Mouse (Mus musculus) frontal cortex, postnatal 25 days (tissue): Measurements from ENCODE around the gene Gm20696.

Source experiments
- DNase-seq, 2 experiments: peaks; one replicate each; pipeline ENCODE4 v3.0.0; 2022; ENCODE audit warnings: low spot score in 2 of 2

Gm20696 gene

GRCm38 (mm10) chr6:99439214-99439877, 227.3 kb downstream of the Gm20696 start:
- no peak for DNase-seq

GRCm38 (mm10) chr6:99436371-99436770, 230.2 kb downstream of the Gm20696 start:
- no peak for DNase-seq

DNA sequence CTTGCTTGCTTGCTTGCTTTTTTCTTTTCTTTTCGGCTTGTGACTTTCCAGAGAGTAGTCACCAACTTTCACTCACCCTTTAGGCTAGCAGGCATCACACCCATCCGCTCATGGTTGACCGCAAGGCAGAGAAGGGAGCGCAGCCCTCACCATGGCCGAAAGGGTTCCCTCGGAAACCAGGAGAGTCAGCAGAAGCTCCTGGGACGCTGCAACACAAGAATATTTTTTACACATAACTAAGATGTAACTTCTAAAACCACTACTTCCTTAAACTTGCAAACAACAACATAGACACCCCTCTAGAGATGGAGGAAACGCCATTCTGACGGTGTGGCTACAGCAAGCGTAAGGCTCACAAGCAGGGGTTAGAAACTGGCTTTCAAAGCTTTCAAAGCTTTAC, 231.5 kb downstream of the Gm20696 start:
- DNase-seq: no peak

DNA sequence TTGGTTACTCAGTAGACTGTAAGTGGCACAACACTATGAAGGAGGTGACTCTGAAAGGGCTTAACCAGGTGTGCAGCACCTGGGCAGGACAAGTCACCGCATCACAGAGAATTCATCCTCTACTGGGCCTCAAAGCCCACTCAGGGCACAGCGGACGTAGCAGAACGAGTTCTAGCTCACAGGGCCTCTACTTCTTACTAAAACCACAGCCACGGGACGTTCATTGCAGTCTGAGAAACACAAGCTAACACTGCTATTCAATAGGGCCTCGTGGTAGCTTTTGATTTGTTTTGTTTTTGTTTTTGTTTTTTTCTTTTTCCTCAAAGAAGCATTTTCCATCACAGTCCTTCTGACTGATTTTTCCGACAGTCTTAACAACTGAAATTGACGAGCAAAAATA, 233.6 kb downstream of the Gm20696 start:
- no peak for DNase-seq

DNA sequence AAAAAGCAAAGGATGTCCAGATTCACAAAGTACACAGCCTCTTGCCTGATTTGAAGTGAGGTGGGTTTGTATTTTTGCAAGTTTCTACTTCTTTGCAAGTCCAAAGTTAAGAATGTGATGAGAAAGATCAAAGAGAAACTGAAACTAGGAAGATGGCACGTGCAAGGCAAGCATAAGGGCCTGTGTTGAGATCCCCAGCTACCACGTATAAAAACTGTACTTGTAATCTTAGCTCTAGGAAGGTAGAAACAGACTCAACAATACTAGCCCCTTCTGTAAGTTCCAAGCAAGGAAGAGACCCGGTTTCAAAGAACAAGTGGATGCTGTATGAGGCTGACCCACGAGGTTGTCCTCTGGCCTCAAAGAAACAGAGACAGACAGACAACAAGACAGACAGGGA, 234.7 kb downstream of the Gm20696 start:
- DNase-seq: no peak

GRCm38 (mm10) chr6:99430560-99430959, 236.0 kb downstream of the Gm20696 start:
- no peak for DNase-seq

DNA sequence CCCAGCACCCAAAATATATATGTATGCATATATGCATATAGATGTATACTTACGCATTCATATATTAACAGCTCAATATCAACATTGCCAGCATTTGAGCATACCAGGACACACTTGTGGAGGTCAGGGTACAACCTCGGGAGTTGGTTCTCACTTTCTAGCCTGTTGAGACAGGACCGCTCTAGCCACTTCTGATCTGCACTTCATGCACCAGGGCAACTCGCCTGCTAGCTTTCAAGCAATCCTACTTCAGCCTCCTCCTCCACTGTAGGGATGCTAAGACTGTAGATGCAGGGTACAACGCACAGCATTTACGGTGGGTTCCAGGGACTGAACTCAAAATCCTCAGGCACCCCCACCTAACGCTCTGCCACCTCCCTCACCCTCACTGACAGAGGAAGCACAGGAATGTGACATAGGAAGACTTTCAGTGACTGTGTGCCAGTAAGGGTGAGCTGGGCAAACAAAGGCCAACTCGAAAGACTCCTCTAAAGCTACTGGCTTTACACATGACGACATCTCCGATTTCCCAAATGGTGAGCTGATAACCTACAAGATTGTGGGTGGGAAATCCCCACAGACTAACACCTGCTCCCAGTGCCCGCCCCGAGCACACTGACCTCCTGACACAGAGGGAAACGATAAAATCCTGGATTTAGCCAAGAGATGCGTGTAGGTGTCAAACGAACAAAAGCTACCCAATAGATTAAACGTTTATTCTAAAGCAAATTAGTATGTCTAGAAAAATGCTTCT, 237.0 kb downstream of the Gm20696 start:
- no peak for DNase-seq

- DNase-seq: no peak
These were observed 237.6 kb downstream of the Gm20696 start for GRCm38 (mm10) chr6:99428961-99429360.

- no peak for DNase-seq
These were observed 239.3 kb downstream of the Gm20696 start for GRCm38 (mm10) chr6:99427301-99427700.

GRCm38 (mm10) chr6:99425044-99425443, 241.6 kb downstream of the Gm20696 start:
- no peak for DNase-seq

- DNase-seq: no peak
These were observed 245.9 kb downstream of the Gm20696 start for GRCm38 (mm10) chr6:99420666-99421065.

- DNase-seq: no peak
These were observed 254.0 kb downstream of the Gm20696 start for GRCm38 (mm10) chr6:99412598-99412997.

DNA sequence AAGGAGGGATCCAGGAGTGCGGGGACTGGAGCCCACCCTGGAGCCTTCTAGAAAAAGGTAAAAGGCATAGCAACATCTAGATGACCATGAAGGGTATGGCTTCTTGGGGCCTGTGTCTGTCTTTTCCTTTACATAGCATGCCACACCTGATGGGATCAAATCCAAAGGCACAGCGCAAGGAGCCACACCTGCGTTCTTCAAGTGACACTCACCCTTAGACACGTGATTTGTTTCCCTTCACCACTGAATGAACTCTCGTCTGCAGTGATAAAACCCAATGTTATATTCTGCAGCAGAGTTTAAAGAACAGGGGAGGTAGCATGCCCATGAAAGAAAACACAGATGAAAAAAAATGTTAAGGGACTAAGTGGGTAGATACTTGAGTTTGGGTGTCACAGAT, 257.0 kb downstream of the Gm20696 start:
- DNase-seq: no peak

GRCm38 (mm10) chr6:99408880-99409279, 257.7 kb downstream of the Gm20696 start:
- DNase-seq: no peak

DNA sequence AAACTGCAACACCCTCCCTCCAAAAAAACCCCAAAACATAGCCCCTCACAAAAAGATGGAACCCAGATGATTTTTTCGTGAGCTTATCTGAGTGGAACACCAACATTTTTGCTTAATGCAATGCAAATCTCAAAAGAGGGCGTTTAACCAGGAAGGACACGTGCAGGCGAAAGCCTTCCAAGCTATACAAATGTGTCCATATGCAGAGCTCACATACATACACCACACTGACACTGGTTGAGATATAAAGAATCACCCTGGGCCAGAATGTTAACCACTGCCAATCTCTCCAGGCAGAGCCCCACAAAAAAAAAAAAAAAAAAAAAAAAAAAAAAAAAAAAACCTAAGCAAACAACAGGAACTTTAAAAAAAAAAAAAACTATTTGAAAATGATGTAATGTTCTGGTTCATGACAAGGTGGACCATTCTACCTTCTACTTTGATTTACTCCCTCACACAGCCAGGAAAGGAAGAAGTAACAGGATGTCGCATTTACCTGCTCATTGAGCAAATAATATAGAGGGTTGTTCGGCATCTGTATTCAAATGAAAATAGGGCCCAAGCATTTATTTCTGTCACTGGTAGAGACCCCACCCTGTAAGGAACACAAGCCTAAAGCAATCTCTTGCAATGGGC, 262.7 kb downstream of the Gm20696 start:
- no peak for DNase-seq

GRCm38 (mm10) chr6:99402941-99403340, 263.7 kb downstream of the Gm20696 start:
- DNase-seq: no peak

DNA sequence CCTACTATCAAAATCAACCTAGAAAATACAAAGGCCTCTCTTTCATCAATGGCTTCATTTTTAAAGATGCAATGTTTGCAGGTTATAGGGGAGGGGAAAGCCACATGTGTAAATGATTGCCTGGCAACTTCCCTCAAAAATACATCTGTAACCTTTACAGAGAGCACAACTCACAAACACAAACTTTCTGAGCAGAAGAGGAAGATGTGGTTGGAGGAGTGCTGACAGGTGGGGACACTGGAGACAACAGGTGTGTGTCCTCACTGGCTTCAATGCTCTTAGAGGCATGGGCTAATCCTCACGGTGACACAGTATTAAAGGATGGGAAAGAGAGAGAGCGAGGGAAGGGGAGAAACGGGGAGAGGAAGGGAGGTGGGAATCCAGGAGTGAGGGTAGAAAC, 264.2 kb downstream of the Gm20696 start:
- DNase-seq: no peak

DNA sequence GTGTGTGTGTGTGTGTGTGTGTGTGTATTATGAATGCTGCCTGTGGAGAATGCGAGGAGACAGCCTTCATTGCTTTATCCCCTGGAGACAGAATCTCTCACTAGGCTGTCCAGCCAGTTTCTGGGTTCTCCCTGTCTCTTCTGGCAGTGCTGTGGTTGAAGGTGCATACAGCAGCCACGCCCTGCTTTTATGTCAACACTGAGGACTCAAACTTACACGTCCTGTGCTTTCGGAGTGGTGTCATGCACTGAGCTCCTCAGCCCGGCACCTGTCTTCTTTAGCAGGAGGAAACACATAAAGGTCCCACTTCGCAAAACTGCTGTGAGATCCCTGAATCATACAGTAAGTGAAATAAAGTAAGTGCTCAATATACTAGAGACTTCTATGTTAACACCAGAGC, 264.8 kb downstream of the Gm20696 start:
- no peak for DNase-seq

DNA sequence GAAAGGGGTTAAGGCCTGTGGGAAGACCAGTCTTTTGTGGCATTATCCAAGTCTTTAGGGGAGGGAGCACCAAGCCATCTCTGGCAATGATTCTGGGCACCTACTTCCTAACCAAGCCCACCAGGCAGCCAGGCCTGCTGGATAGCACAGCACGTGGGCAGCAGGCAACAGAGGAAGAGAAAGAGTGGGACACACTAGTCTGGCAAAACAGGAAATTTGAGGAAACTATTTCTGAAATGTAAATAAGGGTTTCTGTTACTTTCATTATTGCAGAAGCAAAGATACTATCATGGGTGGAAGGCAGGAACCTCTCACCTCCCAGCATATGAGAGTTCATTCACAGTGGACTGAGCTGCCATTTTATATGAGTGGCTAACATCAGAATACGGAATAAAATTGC, 265.4 kb downstream of the Gm20696 start:
- DNase-seq: no peak

DNA sequence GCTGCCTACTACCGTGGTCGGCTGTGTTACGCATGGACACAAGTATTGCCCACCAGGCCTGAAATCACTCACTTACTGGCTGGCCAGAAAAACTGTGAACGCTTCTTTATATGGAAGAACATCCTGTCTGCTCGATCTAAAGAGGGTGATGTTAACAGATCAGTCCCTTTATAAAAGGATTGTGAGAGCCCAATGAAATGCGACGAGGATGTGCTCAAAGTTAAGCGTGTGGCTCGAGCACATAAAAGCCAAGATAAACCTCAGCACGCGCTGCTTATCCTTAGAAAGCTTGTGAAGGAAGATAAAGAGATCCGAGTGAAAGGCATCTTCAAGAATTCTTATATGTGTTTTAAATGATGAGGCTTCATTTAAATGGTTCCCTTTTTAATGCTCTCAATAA, 270.9 kb downstream of the Gm20696 start:
- DNase-seq: no peak

- no peak for DNase-seq
These were observed 271.8 kb downstream of the Gm20696 start for GRCm38 (mm10) chr6:99394801-99395200.

DNA sequence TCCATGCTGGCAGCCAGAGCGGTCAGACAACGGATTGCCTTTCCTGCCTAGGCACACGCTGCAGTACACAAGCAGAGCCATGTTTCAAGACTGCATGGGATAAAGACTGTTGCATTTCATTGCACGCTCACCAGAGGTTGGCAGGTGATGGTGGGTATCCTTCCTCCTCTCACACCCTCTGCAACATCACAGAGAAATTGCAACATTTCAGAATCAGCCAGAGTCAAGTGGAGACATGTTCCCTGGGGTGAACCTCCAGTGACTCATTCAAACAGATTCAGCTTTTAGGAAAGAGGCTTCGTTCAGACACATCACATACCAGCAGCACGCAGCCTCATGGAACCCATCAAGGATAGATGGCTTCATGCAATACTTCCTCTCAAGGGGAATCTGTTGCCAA, 274.1 kb downstream of the Gm20696 start:
- DNase-seq: no peak
